Comparison of ENCODE assay signal across 26 mouse cellular contexts in genomic region chr4:82166826-82167225, GRCm38 (mm10).
A peak's percentile ranks its signal among the peaks of the same experiment; 100 is the strongest.
DNase-seq lines count a peak whose midpoint lies in the region; ATAC-seq and TF ChIP-seq lines count a peak whose summit lies in the region.
"Had no signal": no experiment of that assay in that cellular context is flagged by ENCODE, and none has a peak within 500 bp of the region (broad histone marks: within the 10 kb centered on the region; RNA-seq: fewer than 3 reads in every experiment).

No protein-coding gene starts in this region.

- no peak overlapping the region for H3K27ac ChIP-seq in midbrain, embryonic 11.5 days (ENCODE audit: low read depth, low read length)
- no peak overlapping the region for H3K27ac ChIP-seq in midbrain, embryonic 10.5 days (replicated peaks)
- no peak overlapping the region for H3K27ac ChIP-seq in thymus, adult 2 months (ENCODE audit: control insufficient read depth, insufficient read depth, low read length)
- H3K27ac ChIP-seq: embryonic facial prominence, embryonic 12.5 days; gastrocnemius, adult 2 months; heart, embryonic 13.5 days; hindbrain, embryonic 14.5 days; hindbrain, postnatal 0 days had no signal

- WGBS in midbrain, embryonic 11.5 days = 89% methylated on average over 1 of the region's 1 CpGs
- 86% methylated on average over 1 of the region's 1 CpGs for WGBS in midbrain, embryonic 10.5 days
- 80% methylated on average over 1 of the region's 1 CpGs for WGBS in thymus, adult 2 months

- TF ChIP-seq POLR2A in myocyte (IDR thresholded peaks at IDR 0.05; ENCODE audit: insufficient read length, low read depth) = no peak
- TF ChIP-seq POLR2A in thymus, adult 2 months (IDR thresholded peaks at IDR 0.05; ENCODE audit: control insufficient read depth, extremely low read depth, insufficient read depth, low read length, poor library complexity) = no peak

- no peak overlapping the region for H3K9ac ChIP-seq in midbrain, embryonic 11.5 days (ENCODE audit: low read length)
- H3K9ac ChIP-seq: embryonic facial prominence, embryonic 12.5 days; forebrain, postnatal 0 days; heart, embryonic 13.5 days; hindbrain, embryonic 14.5 days had no signal

- no peak overlapping the region for H3ac ChIP-seq in myocyte (ENCODE audit: control insufficient read depth, insufficient read length)

- ATAC-seq in midbrain, embryonic 11.5 days (ENCODE audit: low FRiP score) = no peak
- ATAC-seq: activated CD4-positive, CD25-positive, alpha-beta regulatory T cell, adult 4 months; forebrain, embryonic 14.5 days; forebrain, postnatal 0 days; hindbrain, postnatal 0 days; inflammation-experienced regulatory T-cells, adult 6 months; intestine, embryonic 16.5 days had no signal

- H3K27me3 ChIP-seq in midbrain, embryonic 11.5 days (ENCODE audit: control insufficient read depth, insufficient read depth, low read length) = no peaks in the 10 kb centered on the region
- no peaks in the 10 kb centered on the region for H3K27me3 ChIP-seq in midbrain, embryonic 10.5 days (ENCODE audit: low read depth, poor library complexity, severe bottlenecking)
- no peaks in the 10 kb centered on the region for H3K27me3 ChIP-seq in myocyte (ENCODE audit: control insufficient read depth, insufficient read depth, insufficient read length)
- H3K27me3 ChIP-seq in thymus, adult 2 months (ENCODE audit: control insufficient read depth, insufficient read depth, low read length) = no peaks in the 10 kb centered on the region
- H3K27me3 ChIP-seq: embryonic facial prominence, embryonic 12.5 days; heart, embryonic 13.5 days had no signal

- H3K4me2 ChIP-seq in midbrain, embryonic 11.5 days = no peak overlapping the region
- H3K4me2 ChIP-seq in myocyte (ENCODE audit: low read depth) = peak overlapping the region; percentile 35
- H3K4me2 ChIP-seq: embryonic facial prominence, embryonic 12.5 days; heart, embryonic 13.5 days; hindbrain, embryonic 14.5 days had no signal

- H3K9me3 ChIP-seq in midbrain, embryonic 11.5 days (ENCODE audit: control insufficient read depth, low read length) = no peaks in the 10 kb centered on the region
- no peaks in the 10 kb centered on the region for H3K9me3 ChIP-seq in midbrain, embryonic 10.5 days (replicated peaks)
- H3K9me3 ChIP-seq: embryonic facial prominence, embryonic 12.5 days; heart, embryonic 10.5 days; heart, embryonic 13.5 days had no signal

- H3K4me3 ChIP-seq in midbrain, embryonic 11.5 days (ENCODE audit: low read depth, low read length) = no peak overlapping the region
- H3K4me3 ChIP-seq in midbrain, embryonic 10.5 days = no peak overlapping the region
- no peak overlapping the region for H3K4me3 ChIP-seq in myocyte
- H3K4me3 ChIP-seq in thymus, adult 2 months (ENCODE audit: control insufficient read depth, insufficient read depth, low read length) = no peak overlapping the region
- H3K4me3 ChIP-seq: embryonic facial prominence, embryonic 12.5 days; gastrocnemius, adult 2 months; heart, embryonic 10.5 days; heart, embryonic 13.5 days had no signal

- TF ChIP-seq CTCF in thymus, adult 2 months (IDR thresholded peaks at IDR 0.05; ENCODE audit: borderline replicate concordance, control insufficient read depth, extremely low read depth, insufficient read depth, low read length, poor library complexity) = no peak

- DNase-seq in heart, adult 11 months = peak; percentile 55
- no peak for DNase-seq in heart, adult 8-10 months (ENCODE audit: low spot score)
- peak; percentile 54 for DNase-seq in midbrain, embryonic 11.5 days (ENCODE audit: low spot score, missing footprints)
- no peak for DNase-seq in midbrain, embryonic 10.5 days (ENCODE audit: low spot score)
- DNase-seq in thymus, adult 2 months = no peak
- DNase-seq: adrenal gland, postnatal 10 days; adrenal gland, postnatal 36 days; B cell, adult 2 months; cerebellum, adult 18-20 months; cerebellum, adult 9-10 months; cerebellum, postnatal 14 days; forebrain, postnatal 0 days; gastrocnemius, adult 2 months; gastrocnemius, postnatal 14 days; heart, postnatal 14 days; heart, postnatal 4 days had no signal

- no peaks in the 10 kb centered on the region for H3K4me1 ChIP-seq in midbrain, embryonic 11.5 days (ENCODE audit: control insufficient read depth, insufficient read depth, low read length)
- 0 out of 2 replicates have a peak, but pooled peaks cover 3% of the 10 kb centered on the region for H3K4me1 ChIP-seq in midbrain, embryonic 10.5 days
- no peaks in the 10 kb centered on the region for H3K4me1 ChIP-seq in thymus, adult 2 months (replicated peaks; ENCODE audit: control insufficient read depth, insufficient read depth, low read length)
- H3K4me1 ChIP-seq: embryonic facial prominence, embryonic 12.5 days had no signal

- H3K79me2 ChIP-seq in myocyte (ENCODE audit: control insufficient read depth, insufficient read depth) = no peaks in the 10 kb centered on the region

- no peaks in the 10 kb centered on the region for H3K36me3 ChIP-seq in midbrain, embryonic 11.5 days (ENCODE audit: control insufficient read depth, insufficient read depth, low read length)
- no peaks in the 10 kb centered on the region for H3K36me3 ChIP-seq in midbrain, embryonic 10.5 days
- H3K36me3 ChIP-seq in myocyte (ENCODE audit: control insufficient read depth, insufficient read depth) = no peaks in the 10 kb centered on the region
- no peaks in the 10 kb centered on the region for H3K36me3 ChIP-seq in thymus, adult 2 months (ENCODE audit: control insufficient read depth, insufficient read depth, low read length)
- H3K36me3 ChIP-seq: embryonic facial prominence, embryonic 12.5 days; heart, embryonic 10.5 days; heart, embryonic 13.5 days had no signal

TF ChIP-seq in myocyte, 11 proteins besides CTCF, POLR2A, EP300 and RAD21:
- TF ChIP-seq TCF12 (IDR thresholded peaks at IDR 0.05; ENCODE audit: insufficient read depth, poor library complexity, severe bottlenecking) (peak; percentile 16), USF1 (IDR thresholded peaks at IDR 0.05; ENCODE audit: low read depth) (no peak), MYOG (IDR thresholded peaks at IDR 0.05; ENCODE audit: control insufficient read depth in 1 of 3, insufficient read depth in 1 of 3, insufficient read length in 2 of 3, low read depth in 2 of 3) (peak in 2 of 3 experiments; percentile 39 to 42), MYOD1 (IDR thresholded peaks at IDR 0.05; ENCODE audit: control insufficient read depth in 1 of 3, insufficient read length in 2 of 3, low read depth in 2 of 3) (peak in 1 of 3 experiments; percentile 77), E2F4 (IDR thresholded peaks at IDR 0.05; ENCODE audit: insufficient read depth) (no peak), MAX (IDR thresholded peaks at IDR 0.05; ENCODE audit: low read depth) (no peak), POLR2AphosphoS2 (IDR thresholded peaks at IDR 0.05; ENCODE audit: insufficient read length, low read depth) (no peak), REST (IDR thresholded peaks at IDR 0.05; ENCODE audit: insufficient read depth, insufficient read length) (no peak), SRF (IDR thresholded peaks at IDR 0.05; ENCODE audit: control insufficient read depth, insufficient read length, low read depth) (no peak), CEBPB (IDR thresholded peaks at IDR 0.05; ENCODE audit: insufficient read depth, poor library complexity, severe bottlenecking) (no peak), TCF3 (IDR thresholded peaks at IDR 0.05; ENCODE audit: insufficient read length, low read depth) (no peak)

Comparison
In these comparisons a context has a peak if more than half of its experiments do, and no peak if none do; other contexts are left out.
1. DNase-seq: peak in heart, adult 11 months (single experiment) and midbrain, embryonic 11.5 days (single experiment); none in heart, adult 8-10 months (single experiment), midbrain, embryonic 10.5 days (single experiment) and thymus, adult 2 months (single experiment).